Mouse (Mus musculus): ENCODE measurements around the gene Flt1.
A peak's percentile ranks its signal among the peaks of the same experiment; 100 is the strongest.
"Not testable (repeated sequence)": the region's sequence is repeated elsewhere in the genome, so short reads cannot be mapped to it uniquely, and the experiment has no call there.

The Flt1 gene

GRCm38 (mm10) chr5:147614659-147615058 is 111.2 kb downstream of the Flt1 start:
- DNase-seq (ENCODE audit: low read depth, low spot score), result no peak

GRCm38 (mm10) chr5:147611348-147611747 is 114.5 kb downstream of the Flt1 start:
- DNase-seq (ENCODE audit: low read depth, low spot score), result not testable (repeated sequence)

- DNase-seq (ENCODE audit: low read depth, low spot score), result no peak
These were observed 118.4 kb downstream of the Flt1 start for GRCm38 (mm10) chr5:147607256-147607975.

- DNase-seq (ENCODE audit: low read depth, low spot score), result no peak
These were observed 119.1 kb downstream of the Flt1 start for GRCm38 (mm10) chr5:147606751-147607150.

- DNase-seq (ENCODE audit: low read depth, low spot score), result no peak
These were observed 124.1 kb downstream of the Flt1 start for GRCm38 (mm10) chr5:147601460-147602360.

GRCm38 (mm10) chr5:147597825-147598224 is 128.0 kb downstream of the Flt1 start:
- no peak for DNase-seq (ENCODE audit: low read depth, low spot score)

- no peak for DNase-seq (ENCODE audit: low read depth, low spot score)
These were observed 136.0 kb downstream of the Flt1 start for GRCm38 (mm10) chr5:147589814-147590213.

- no peak for DNase-seq (ENCODE audit: low read depth, low spot score)
These were observed 140.7 kb downstream of the Flt1 start for GRCm38 (mm10) chr5:147585070-147585469.

GRCm38 (mm10) chr5:147584648-147585047 is 141.2 kb downstream of the Flt1 start:
- no peak for DNase-seq (ENCODE audit: low read depth, low spot score)

- DNase-seq (ENCODE audit: low read depth, low spot score), result peak; percentile 29
These were observed 142.0 kb downstream of the Flt1 start for GRCm38 (mm10) chr5:147583702-147584298.

- DNase-seq (ENCODE audit: low read depth, low spot score), result no peak
These were observed 145.6 kb downstream of the Flt1 start for GRCm38 (mm10) chr5:147580181-147580580.

- no peak for DNase-seq (ENCODE audit: low read depth, low spot score)
These were observed 146.1 kb downstream of the Flt1 start for GRCm38 (mm10) chr5:147579691-147580090.

GRCm38 (mm10) chr5:147579148-147579547 is 146.7 kb downstream of the Flt1 start:
- no peak for DNase-seq (ENCODE audit: low read depth, low spot score)

- no peak for DNase-seq (ENCODE audit: low read depth, low spot score)
These were observed 148.8 kb downstream of the Flt1 start for GRCm38 (mm10) chr5:147577003-147577402.

- no peak for DNase-seq (ENCODE audit: low read depth, low spot score)
These were observed 151.3 kb downstream of the Flt1 start for GRCm38 (mm10) chr5:147574517-147574916.

- no peak for DNase-seq (ENCODE audit: low read depth, low spot score)
These were observed 152.3 kb downstream of the Flt1 start for GRCm38 (mm10) chr5:147573555-147573954.

- no peak for DNase-seq (ENCODE audit: low read depth, low spot score)
These were observed 153.1 kb downstream of the Flt1 start for GRCm38 (mm10) chr5:147572695-147573094.

GRCm38 (mm10) chr5:147566335-147566734 is 159.5 kb downstream of the Flt1 start:
- DNase-seq (ENCODE audit: low read depth, low spot score), result no peak

GRCm38 (mm10) chr5:147565444-147565843 is 160.4 kb downstream of the Flt1 start:
- DNase-seq (ENCODE audit: low read depth, low spot score), result no peak

GRCm38 (mm10) chr5:147564140-147564590 is 161.6 kb downstream of the Flt1 start:
- no peak for DNase-seq (ENCODE audit: low read depth, low spot score)

GRCm38 (mm10) chr5:147563511-147564139 is 162.2 kb downstream of the Flt1 start:
- DNase-seq (ENCODE audit: low read depth, low spot score), result no peak

GRCm38 (mm10) chr5:147557641-147558040 is 168.2 kb downstream of the Flt1 start:
- not testable (repeated sequence) for DNase-seq (ENCODE audit: low read depth, low spot score)
